Mouse (Mus musculus) cerebellum, adult 2 months (tissue): ENCODE data around the gene Sypl2.
A peak's percentile ranks its signal among the peaks of the same experiment; 100 is the strongest.

Experiments used
- CTCF ChIP-seq: fragments of 200-500 bp; IDR thresholded peaks from 2 replicates; pipeline ENCODE4 v1.5.1; 2011; ENCODE audit warnings: low read depth, mild to moderate bottlenecking, control low read depth, low read length, moderate library complexity, borderline replicate concordance; ENCODE audit not compliant: insufficient read depth
- POLR2A ChIP-seq: fragments of 200-500 bp; IDR thresholded peaks from 2 replicates; pipeline ENCODE4 v1.6.1; 2011; ENCODE audit warnings: low read length, control low read depth, borderline replicate concordance; ENCODE audit not compliant: insufficient read depth

- TF ChIP-seq CTCF (no peak), POLR2A (0 out of 2 replicates have a peak, but pooled peaks have one; percentile 13)
These were observed 23.2 kb downstream of the Sypl2 start for GRCm38 (mm10) chr3:108203212-108203611.
